Mouse (Mus musculus): Measurements from ENCODE around the gene Grik4.

- TF ChIP-seq CTCF (conservative IDR thresholded peaks at IDR 0.05; ENCODE audit: low read length) (no peak), NANOG (IDR thresholded peaks at IDR 0.05; ENCODE audit: borderline replicate concordance, low read length) (no peak)
Observed at GRCm38 (mm10) chr9:42861238-42861637, 83.1 kb downstream of the Grik4 start.

Measured in E14TG2a.4 (cell line).